Mouse (Mus musculus) olfactory bulb, adult 2 months (tissue): Measurements from ENCODE around the gene Rb1. TPM values are rescaled to one million over a fixed set of nuclear protein-coding genes. Genes with fewer than 3 reads are reported as not detected.

Experiments used
- H3K27ac ChIP-seq: fragments of 200-500 bp; 2 replicates; pipeline ENCODE4 v1.5.1; 2012; ENCODE audit warnings: low read depth, low read length; ENCODE audit not compliant: insufficient read depth
- H3K4me1 ChIP-seq: fragments of 200-500 bp; 2 replicates; pipeline ENCODE4 v1.6.1; 2012; ENCODE audit warnings: low read length; ENCODE audit not compliant: control insufficient read depth, insufficient read depth
- H3K4me3 ChIP-seq: fragments of 200-500 bp; 2 replicates; pipeline ENCODE4 v1.5.1; 2012; ENCODE audit warnings: mild to moderate bottlenecking, low read depth, low read length, moderate library complexity; ENCODE audit not compliant: insufficient read depth
- CTCF ChIP-seq: fragments of 200-500 bp; IDR thresholded peaks from 2 replicates; pipeline ENCODE4 v1.5.1; 2012; ENCODE audit warnings: low read depth, mild to moderate bottlenecking, low read length, moderate library complexity; ENCODE audit not compliant: insufficient read depth
- POLR2A ChIP-seq: fragments of 200-500 bp; IDR thresholded peaks from 2 replicates; pipeline ENCODE4 v1.6.1; 2012; ENCODE audit warnings: mild to moderate bottlenecking, low read depth, low read length, moderate library complexity; ENCODE audit not compliant: insufficient read depth
- WGBS: fragments of 180-500 bp; shearing (Covaris S2); methylation state at CpG from one replicate; pipeline ENCODE4 v1.1.7; 2018; 5-methylcytosine and 5-hydroxymethylcytosine counted together
- polyA plus RNA-seq: library from polyadenylated mRNA; stranded (reverse); fragments of >200 nt; gene quantifications from 2 replicates; pipeline ENCODE4 v1.2.4, GENCODE M21; 2012; ENCODE audit warnings: low replicate concordance; ENCODE audit not compliant: missing spikeins, insufficient read depth, insufficient read length

Rb1 gene
- polyA plus RNA-seq, 1 experiment = 65.2 TPM

DNA sequence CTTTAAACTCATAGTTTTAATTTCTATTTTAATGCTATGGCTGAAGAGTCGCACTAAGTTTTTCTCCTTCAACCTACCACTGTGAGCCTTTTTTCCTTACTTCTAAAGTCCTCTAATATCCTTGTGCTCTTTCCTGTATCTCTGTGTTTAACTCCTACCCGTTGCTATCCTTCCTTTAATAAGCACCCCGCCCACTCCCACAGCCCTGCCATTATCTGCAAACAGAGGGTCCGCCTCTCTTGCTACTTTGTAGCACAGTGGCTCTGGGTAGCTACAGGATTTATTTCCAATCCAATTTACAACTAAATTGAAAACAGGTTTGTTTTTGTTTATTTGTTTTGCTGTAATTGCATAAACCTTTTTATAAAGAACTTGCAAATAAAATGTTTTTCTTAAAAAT, 23.8 kb downstream of the Rb1 start:
- no peak overlapping the region for H3K4me3 ChIP-seq
- TF ChIP-seq CTCF (no peak), POLR2A (no peak)
- H3K27ac ChIP-seq = peak overlapping the region; percentile 83; the same call in 1 of the 2 replicates
- H3K4me1 ChIP-seq = peaks cover 12% of the 10 kb centered on the region
- WGBS = 27% methylated on average over 4 of the region's 4 CpGs

- WGBS = 94% methylated on average over 2 of the region's 2 CpGs
These were observed 30.1 kb downstream of the Rb1 start for GRCm38 (mm10) chr14:73295512-73295911.

GRCm38 (mm10) chr14:73293616-73294015, 32.0 kb downstream of the Rb1 start:
- Histone ChIP-seq H3K27ac (no peak overlapping the region), H3K4me3 (no peak overlapping the region), H3K4me1 (peaks cover 2% of the 10 kb centered on the region)
- TF ChIP-seq POLR2A = no peak
- no peak for TF ChIP-seq CTCF
- 93% methylated on average over 2 of the region's 2 CpGs for WGBS

More at GRCm38 (mm10) chr14:73295512-73295911, 30.1 kb downstream of the Rb1 start:
- peaks cover 5% of the 10 kb centered on the region for H3K4me1 ChIP-seq
- H3K4me3 ChIP-seq = no peak overlapping the region
- no peak overlapping the region for H3K27ac ChIP-seq
- TF ChIP-seq POLR2A = no peak
- no peak for TF ChIP-seq CTCF

GRCm38 (mm10) chr14:73292434-73292833, 33.2 kb downstream of the Rb1 start:
- TF ChIP-seq CTCF = no peak
- no peak for TF ChIP-seq POLR2A
- H3K4me3 ChIP-seq = no peak overlapping the region
- 27% methylated on average over 1 of the region's 1 CpGs for WGBS
- H3K4me1 ChIP-seq = peaks cover 2% of the 10 kb centered on the region
- no peak overlapping the region for H3K27ac ChIP-seq

- Histone ChIP-seq H3K4me1 (no peaks in the 10 kb centered on the region), H3K27ac (no peak overlapping the region), H3K4me3 (no peak overlapping the region)
- WGBS = 97% methylated on average over 2 of the region's 2 CpGs
- TF ChIP-seq POLR2A (no peak), CTCF (no peak)
These were observed 35.7 kb downstream of the Rb1 start for GRCm38 (mm10) chr14:73289915-73290314.

DNA sequence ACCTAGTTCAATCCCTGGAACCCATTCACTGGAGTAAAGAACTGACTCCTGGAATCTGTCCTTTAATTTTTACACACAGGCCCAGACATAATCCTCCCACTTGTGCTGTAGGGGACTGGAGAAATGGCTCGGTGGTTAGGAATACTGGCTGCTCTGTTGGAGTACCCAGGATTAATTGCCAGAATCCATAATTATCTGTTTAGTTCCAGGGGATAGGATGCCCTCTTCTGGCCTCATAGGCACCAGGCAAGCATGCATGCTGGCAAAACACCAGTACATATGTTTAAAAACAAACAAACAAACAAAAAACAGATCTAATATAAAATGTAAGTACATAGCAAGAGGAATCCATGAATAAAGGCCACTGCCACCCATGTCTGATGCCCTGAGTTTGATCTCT, 44.6 kb downstream of the Rb1 start:
- H3K4me1 ChIP-seq = no peaks in the 10 kb centered on the region
- 14% methylated on average over 1 of the region's 1 CpGs for WGBS
- no peak for TF ChIP-seq POLR2A
- no peak for TF ChIP-seq CTCF
- H3K4me3 ChIP-seq = no peak overlapping the region
- H3K27ac ChIP-seq = no peak overlapping the region

DNA sequence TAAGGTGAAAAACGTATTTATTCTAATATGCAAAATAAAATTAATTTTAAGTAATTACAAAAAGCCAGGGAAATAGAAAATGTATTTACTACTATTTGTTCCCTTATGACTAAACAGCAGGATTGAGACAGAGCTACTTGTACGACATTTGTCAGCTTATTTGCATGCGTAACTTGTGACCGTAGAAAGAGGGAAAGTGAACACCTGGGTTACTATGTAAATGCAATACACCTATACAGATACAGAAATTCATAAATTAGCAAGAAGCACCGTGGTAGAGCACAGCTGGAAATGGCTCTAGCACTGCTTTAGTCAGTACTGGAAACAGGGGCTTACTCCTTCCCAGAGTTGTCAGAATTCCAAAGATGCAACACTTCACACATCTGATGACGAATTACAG, 46.5 kb downstream of the Rb1 start:
- 91% methylated on average over 6 of the region's 6 CpGs for WGBS
- H3K4me1 ChIP-seq = no peaks in the 10 kb centered on the region
- TF ChIP-seq CTCF (no peak), POLR2A (no peak)
- H3K27ac ChIP-seq = no peak overlapping the region
- no peak overlapping the region for H3K4me3 ChIP-seq

DNA sequence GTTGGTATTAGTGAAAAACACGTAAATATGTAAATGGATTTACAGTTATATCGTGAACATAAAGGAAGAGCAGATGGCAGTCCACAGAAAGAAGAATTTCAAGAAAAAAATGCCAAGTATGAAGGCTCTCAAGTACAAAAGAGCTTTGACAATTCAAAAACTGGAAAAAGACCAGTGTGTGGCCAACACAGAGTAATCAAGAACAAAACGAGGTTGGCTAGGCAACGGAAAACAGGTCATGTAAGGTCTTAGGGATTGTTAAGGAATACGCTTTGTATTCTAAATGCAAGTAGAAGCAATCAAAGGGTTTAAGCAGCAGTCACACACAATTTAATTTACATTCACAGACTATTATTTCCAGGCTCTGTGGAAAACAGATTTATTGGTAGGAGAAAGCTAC, 53.8 kb downstream of the Rb1 start:
- no peaks in the 10 kb centered on the region for H3K4me1 ChIP-seq
- no peak overlapping the region for H3K4me3 ChIP-seq
- H3K27ac ChIP-seq = no peak overlapping the region
- WGBS = 62% methylated on average over 5 of the region's 5 CpGs
- TF ChIP-seq POLR2A = no peak
- no peak for TF ChIP-seq CTCF

DNA sequence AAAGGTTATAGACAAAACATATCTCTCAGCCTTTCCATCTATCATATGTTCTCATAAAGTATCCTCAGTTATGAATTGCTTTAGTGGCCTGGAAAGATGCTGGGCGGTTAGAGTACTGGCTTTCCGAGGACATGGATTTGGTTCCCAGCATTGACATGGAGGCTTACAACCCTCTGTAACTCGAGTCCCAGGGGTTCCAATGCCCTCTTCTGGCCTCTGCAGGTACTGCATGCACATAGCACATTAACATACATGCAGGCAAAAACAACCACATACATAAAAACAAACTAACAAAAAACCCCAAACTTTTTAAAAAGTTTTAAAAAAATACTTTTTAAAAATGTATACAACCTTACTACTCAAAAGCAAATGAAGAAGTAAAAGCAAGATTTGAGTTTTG, 59.5 kb downstream of the Rb1 start:
- no peak overlapping the region for H3K27ac ChIP-seq
- no peak overlapping the region for H3K4me3 ChIP-seq
- H3K4me1 ChIP-seq = no peaks in the 10 kb centered on the region
- TF ChIP-seq CTCF = no peak
- TF ChIP-seq POLR2A = no peak
- WGBS = 86% methylated on average over 3 of the region's 3 CpGs

GRCm38 (mm10) chr14:73262210-73262609, 63.4 kb downstream of the Rb1 start:
- H3K27ac ChIP-seq = no peak overlapping the region
- no peaks in the 10 kb centered on the region for H3K4me1 ChIP-seq
- TF ChIP-seq CTCF (no peak), POLR2A (no peak)
- WGBS = 91% methylated on average over 9 of the region's 9 CpGs
- H3K4me3 ChIP-seq = no peak overlapping the region
